Mouse (Mus musculus) lung, adult 2 months (tissue): ENCODE data around the gene Slc45a3.

Experiments used
- CTCF ChIP-seq: fragments of 200-500 bp; IDR thresholded peaks from 2 replicates; pipeline ENCODE4 v1.5.1; 2011; ENCODE audit warnings: mild to moderate bottlenecking, low read length, control low read depth; ENCODE audit not compliant: insufficient read depth
- POLR2A ChIP-seq: fragments of 200-500 bp; IDR thresholded peaks from 2 replicates; pipeline ENCODE4 v1.6.1; 2011; ENCODE audit warnings: low read depth, mild to moderate bottlenecking, control low read depth, low read length, borderline replicate concordance; ENCODE audit errors: extremely low read depth

DNA sequence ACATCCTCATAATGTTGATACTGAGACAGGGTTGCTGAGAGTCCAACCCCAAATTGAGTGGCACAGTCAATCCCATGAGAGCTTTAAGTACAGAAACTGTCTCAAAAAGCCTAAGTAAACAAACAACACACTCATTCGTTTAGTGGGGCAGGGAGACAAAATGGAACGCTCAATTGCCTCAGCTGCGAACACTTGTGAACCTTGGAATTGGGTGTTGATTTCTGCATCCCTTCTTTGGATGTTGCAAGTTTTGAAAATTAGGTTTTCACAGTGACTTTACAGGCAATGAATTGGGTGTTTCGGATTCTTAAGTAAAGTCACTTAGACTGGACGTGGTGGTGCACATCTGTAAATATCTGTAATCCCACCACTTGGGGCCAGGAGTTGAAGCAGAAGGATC lies 44.0 kb downstream of the Slc45a3 start:
- TF ChIP-seq CTCF (no peak), POLR2A (no peak)
